Mouse (Mus musculus): ENCODE measurements around the gene Gp1bb. TPM values are rescaled to one million over a fixed set of nuclear protein-coding genes. Genes with fewer than 3 reads are reported as not detected.

Gene Gp1bb
- polyA plus RNA-seq, 1 experiment from 2014 or later, result 8.8 TPM

DNA sequence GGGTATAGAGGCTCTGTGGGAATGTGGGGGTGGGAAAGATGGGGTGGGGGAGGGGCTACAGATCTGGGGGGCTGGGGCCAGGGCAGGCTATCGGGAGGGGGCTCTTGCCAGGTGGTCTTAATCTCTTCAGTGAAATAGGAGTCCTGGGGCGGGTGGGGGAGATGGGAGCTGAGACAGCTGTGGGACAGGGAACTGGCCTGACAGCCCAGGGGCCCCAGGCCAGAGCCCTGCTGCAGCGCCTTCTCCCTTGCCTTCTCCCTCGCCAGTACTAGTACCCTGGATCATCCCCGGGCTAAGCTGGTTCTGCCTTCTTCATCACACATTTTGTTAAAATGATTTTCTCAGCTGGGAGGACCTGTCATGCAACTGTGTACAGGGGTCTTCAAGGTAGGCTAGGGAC, 25.9 kb downstream of the Gp1bb start:
- whole genome bisulfite sequencing, result 50% methylated on average over 5 of the region's 5 CpGs
- no peak overlapping the region for H3K4me2 ChIP-seq (replicated peaks; ENCODE audit: low read depth, low read length)
- no peak overlapping the region for H3K27ac ChIP-seq (ENCODE audit: low read length)
- H3K9ac ChIP-seq (replicated peaks; ENCODE audit: low read depth), result no peak overlapping the region
- ATAC-seq (no peak), DNase-seq (ENCODE audit: low spot score) (no peak)
- no peaks in the 10 kb centered on the region for H3K36me3 ChIP-seq (ENCODE audit: insufficient read depth, low read length)
- H3K4me3 ChIP-seq (ENCODE audit: low read depth, low read length), result no peak overlapping the region
- TF ChIP-seq EP300 (IDR thresholded peaks at IDR 0.05) (no peak), CTCF (IDR thresholded peaks at IDR 0.05) (no peak)
- peaks cover 6% of the 10 kb centered on the region; the same call in 1 of the 2 replicates for H3K4me1 ChIP-seq (ENCODE audit: insufficient read depth, low read depth, low read length)
- H3K9me3 ChIP-seq (ENCODE audit: low read length), result no peaks in the 10 kb centered on the region
- peaks cover 13% of the 10 kb centered on the region for H3K27me3 ChIP-seq (replicated peaks; ENCODE audit: insufficient read depth, low read length)

DNA sequence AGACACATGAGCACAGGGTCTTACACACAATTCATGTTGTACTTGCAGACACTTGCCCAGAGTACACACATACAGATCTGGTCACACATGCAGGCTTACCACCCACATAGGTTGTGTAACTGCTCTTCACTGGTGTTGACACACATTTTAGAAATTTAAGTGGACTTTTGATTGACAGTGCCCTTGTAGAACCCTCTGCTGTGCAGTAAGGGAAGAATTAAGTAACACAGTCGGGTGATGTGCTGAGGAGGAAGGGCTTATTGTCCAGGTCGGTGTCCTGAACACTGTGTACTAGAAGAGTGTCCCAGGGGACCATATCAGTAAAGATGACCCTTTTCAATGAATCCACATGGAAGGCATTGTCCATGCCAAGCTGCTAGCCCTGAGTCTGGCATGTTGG, 28.3 kb downstream of the Gp1bb start:
- no peak overlapping the region for H3K4me2 ChIP-seq (replicated peaks; ENCODE audit: low read depth, low read length)
- DNase-seq (ENCODE audit: low spot score), result peak; percentile 54
- peaks cover 34% of the 10 kb centered on the region for H3K27me3 ChIP-seq (replicated peaks; ENCODE audit: insufficient read depth, low read length)
- H3K9me3 ChIP-seq (ENCODE audit: low read length), result no peaks in the 10 kb centered on the region
- H3K27ac ChIP-seq (ENCODE audit: low read length), result no peak overlapping the region
- TF ChIP-seq CTCF (IDR thresholded peaks at IDR 0.05), result no peak
- no peak for TF ChIP-seq EP300 (IDR thresholded peaks at IDR 0.05)
- no peak overlapping the region for H3K9ac ChIP-seq (replicated peaks; ENCODE audit: low read depth)
- no peaks in the 10 kb centered on the region for H3K36me3 ChIP-seq (ENCODE audit: insufficient read depth, low read length)
- WGBS, result 52% methylated on average over 2 of the region's 2 CpGs
- peaks cover 9% of the 10 kb centered on the region; the same call in 1 of the 2 replicates for H3K4me1 ChIP-seq (ENCODE audit: insufficient read depth, low read depth, low read length)
- peak; percentile 29; the same call in 1 of the 2 replicates for ATAC-seq
- no peak overlapping the region for H3K4me3 ChIP-seq (ENCODE audit: low read depth, low read length)

DNA sequence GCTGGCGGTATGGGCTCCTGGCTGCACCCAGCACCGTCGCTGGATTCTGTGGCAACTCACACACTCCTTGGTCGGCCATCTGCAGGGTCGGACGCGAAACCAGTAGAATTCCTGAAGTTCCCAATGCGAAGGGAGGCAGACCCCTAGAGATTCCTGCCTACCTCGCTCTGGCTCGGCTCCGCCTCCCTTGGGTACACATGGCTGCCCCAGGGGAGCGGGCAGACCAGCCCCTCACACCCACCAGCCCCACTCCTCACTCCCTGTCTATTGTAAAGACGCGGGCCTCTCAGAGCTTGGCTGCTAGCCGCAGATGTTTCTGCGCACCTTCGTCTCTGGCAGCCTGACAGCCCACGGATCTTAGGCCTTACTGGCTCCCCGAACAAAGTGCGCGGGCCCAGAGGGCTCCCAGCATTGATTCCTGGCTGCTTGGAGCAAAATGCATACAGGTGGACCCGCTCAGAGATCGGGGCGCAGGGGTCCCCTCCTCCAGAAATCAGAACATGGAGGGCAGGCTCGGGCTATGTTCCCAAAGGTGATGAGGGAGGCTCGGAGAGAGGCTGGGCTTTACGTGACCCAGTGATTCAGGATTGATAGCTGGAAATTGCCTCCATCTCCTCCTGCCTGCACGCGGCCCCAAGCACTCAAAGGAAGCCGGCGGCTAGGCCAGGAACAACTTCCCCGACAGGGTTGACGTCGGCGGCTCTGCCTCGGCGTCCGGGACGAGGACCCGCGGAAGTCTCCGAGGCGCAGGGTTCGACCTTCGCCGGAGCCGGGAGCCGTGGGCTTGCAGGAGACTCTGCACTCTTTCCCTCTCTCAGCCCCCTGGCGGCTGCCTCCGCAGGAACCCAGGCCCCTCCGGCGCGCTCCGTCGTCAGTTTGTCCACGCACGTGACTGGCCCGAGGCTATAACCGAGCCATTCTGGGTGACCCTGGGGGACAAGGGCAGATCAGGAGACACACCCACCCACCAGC, 30.9 kb downstream of the Gp1bb start:
- Histone ChIP-seq H3K4me3 (ENCODE audit: low read depth, low read length) (peak overlapping the region; percentile 24), H3K4me2 (replicated peaks; ENCODE audit: low read depth, low read length) (peak overlapping the region; percentile 56), H3K9me3 (ENCODE audit: low read length) (no peaks in the 10 kb centered on the region), H3K4me1 (ENCODE audit: insufficient read depth, low read depth, low read length) (peaks cover 9% of the 10 kb centered on the region; the same call in 1 of the 2 replicates), H3K9ac (replicated peaks; ENCODE audit: low read depth) (no peak overlapping the region), H3K36me3 (ENCODE audit: insufficient read depth, low read length) (no peaks in the 10 kb centered on the region), H3K27ac (ENCODE audit: low read length) (no peak overlapping the region), H3K27me3 (replicated peaks; ENCODE audit: insufficient read depth, low read length) (peaks cover 52% of the 10 kb centered on the region)
- TF ChIP-seq CTCF (IDR thresholded peaks at IDR 0.05), result peak; percentile 59
- no peak for TF ChIP-seq EP300 (IDR thresholded peaks at IDR 0.05)
- no peak for ATAC-seq
- WGBS, result 5% methylated on average over 59 of the region's 59 CpGs
- no peak for DNase-seq (ENCODE audit: low spot score)

DNA sequence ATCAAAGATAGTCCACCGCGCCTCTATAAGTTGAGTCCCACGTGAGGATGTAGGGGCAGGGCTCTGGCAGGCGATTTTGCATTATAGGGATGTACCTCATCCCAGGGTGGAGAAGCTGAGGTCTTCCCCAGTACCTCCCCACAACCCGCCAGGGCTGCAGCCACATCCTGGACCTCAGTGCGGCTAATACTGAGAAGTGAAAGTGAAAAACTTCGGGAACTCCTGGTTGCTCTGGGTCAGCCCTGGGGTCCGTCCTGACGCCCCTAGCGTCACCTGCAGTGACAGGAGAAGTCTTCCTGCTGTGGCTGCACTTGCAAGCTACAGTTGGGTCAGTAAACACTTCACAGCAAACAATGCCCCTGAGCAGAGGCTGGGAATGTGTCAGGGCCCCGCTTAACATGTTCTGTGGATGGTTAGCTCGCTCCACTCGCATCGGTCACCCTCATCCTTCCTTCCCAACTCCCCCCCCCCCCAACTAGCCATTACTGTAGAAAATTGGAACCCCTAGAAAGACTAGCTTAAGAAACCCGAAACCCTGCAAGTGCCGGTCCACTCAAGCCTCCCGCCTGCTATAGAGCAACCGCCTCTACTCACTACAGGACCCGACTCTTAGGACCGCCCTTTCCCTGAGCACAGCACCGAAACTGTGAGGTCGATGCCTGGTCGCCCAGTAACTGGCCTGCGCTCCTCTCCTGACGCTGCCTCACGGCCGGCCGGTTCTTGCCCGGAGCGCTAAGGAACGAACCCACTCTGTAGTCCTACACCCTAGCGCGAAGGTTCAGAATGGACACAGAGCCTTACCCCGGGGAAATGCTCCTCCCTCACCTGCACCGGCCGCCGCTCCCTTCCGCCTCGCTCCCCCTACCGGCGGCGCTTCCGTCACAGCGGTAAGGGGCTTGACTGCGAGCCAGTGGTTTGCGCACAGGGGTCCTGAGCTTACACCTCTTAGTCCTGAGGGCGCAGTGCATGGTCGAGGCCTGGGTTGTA, 32.1 kb downstream of the Gp1bb start, which contains the start of gene Tbx1:
TSS of gene Tbx1 (minus strand) at position 868 of the 987 bp plus-strand sequence.
- H3K27ac ChIP-seq (ENCODE audit: low read length), result 0 out of 2 replicates have a peak within 1 kb of the TSS, but pooled peaks have one; percentile 11
- H3K27me3 ChIP-seq (replicated peaks; ENCODE audit: insufficient read depth, low read length), result peaks cover 64% of the 10 kb centered on the region
- H3K4me3 ChIP-seq (ENCODE audit: low read depth, low read length), result peak within 1 kb of the TSS; percentile 37
- no peak within 1 kb of the TSS for H3K9ac ChIP-seq (replicated peaks; ENCODE audit: low read depth)
- DNase-seq (ENCODE audit: low spot score) (peak; percentile 40), ATAC-seq (peak; percentile 25)
- H3K4me1 ChIP-seq (ENCODE audit: insufficient read depth, low read depth, low read length), result peaks cover 12% of the 10 kb centered on the region; the same call in 1 of the 2 replicates
- no peaks in the 10 kb centered on the region for H3K36me3 ChIP-seq (ENCODE audit: insufficient read depth, low read length)
- peak within 1 kb of the TSS; percentile 56 for H3K4me2 ChIP-seq (replicated peaks; ENCODE audit: low read depth, low read length)
- peak; percentile 67 for TF ChIP-seq CTCF (IDR thresholded peaks at IDR 0.05)
- no peak for TF ChIP-seq EP300 (IDR thresholded peaks at IDR 0.05)
- WGBS, result 5% methylated on average over 48 of the region's 48 CpGs
- H3K9me3 ChIP-seq (ENCODE audit: low read length), result no peaks in the 10 kb centered on the region

DNA sequence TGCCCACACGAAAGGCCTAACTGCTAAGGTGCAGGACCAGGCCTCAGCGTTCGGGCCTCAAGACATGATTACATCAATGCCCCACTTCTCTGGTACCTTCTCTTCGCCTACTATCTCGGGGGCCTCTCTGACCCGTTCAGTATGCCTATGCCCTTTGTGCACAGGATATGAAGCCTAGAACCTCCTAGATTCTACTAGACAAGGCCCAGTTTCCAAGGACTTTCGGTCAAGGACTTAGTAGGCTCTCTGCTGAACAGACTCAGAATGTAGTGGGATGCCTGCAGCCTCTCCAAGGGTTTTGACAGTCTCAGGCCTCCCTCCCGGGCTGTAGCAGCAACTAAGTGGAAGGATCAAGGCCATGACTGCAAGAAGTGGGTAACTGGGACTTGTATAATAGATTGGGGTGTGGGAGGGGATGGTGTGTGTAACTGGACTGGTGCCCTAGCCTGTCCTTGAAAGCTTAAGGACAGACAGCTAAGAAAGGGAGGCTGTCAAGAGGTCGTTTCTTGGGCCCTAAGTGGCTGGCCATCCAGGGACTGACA, 33.1 kb downstream of the Gp1bb start:
- H3K4me3 ChIP-seq (ENCODE audit: low read depth, low read length), result no peak overlapping the region
- no peak for ATAC-seq

More for the DNA sequence above, 33.1 kb downstream of the Gp1bb start:
- TF ChIP-seq CTCF (IDR thresholded peaks at IDR 0.05) (no peak), EP300 (IDR thresholded peaks at IDR 0.05) (no peak)
- 58% methylated on average over 9 of the region's 9 CpGs for WGBS
- Histone ChIP-seq H3K9ac (replicated peaks; ENCODE audit: low read depth) (no peak overlapping the region), H3K9me3 (ENCODE audit: low read length) (no peaks in the 10 kb centered on the region), H3K4me2 (replicated peaks; ENCODE audit: low read depth, low read length) (no peak overlapping the region; the same call in 1 of the 2 replicates), H3K36me3 (ENCODE audit: insufficient read depth, low read length) (no peaks in the 10 kb centered on the region), H3K27ac (ENCODE audit: low read length) (no peak overlapping the region), H3K4me1 (ENCODE audit: insufficient read depth, low read depth, low read length) (peaks cover 12% of the 10 kb centered on the region; the same call in 1 of the 2 replicates), H3K27me3 (replicated peaks; ENCODE audit: insufficient read depth, low read length) (peaks cover 73% of the 10 kb centered on the region)
- DNase-seq (ENCODE audit: low spot score), result no peak
